Mouse (Mus musculus): ENCODE measurements around the gene 6430628N08Rik. TPM values are rescaled to one million over a fixed set of nuclear protein-coding genes. Genes with fewer than 3 reads are reported as not detected.

The 6430628N08Rik gene
- total and polyA plus RNA-seq, 3 experiments: not detected

- Histone ChIP-seq H3K27ac (ENCODE audit: insufficient read depth, low read depth) (peak overlapping the region; percentile 100), H3K27me3 (replicated peaks) (no peaks in the 10 kb centered on the region), H3K36me3 (replicated peaks in 1 of 2; ENCODE audit: control insufficient read depth in 1 of 2, insufficient read depth in 1 of 2, low read length in 1 of 2) (peaks cover 46 to 75% of the 10 kb centered on the region in 2 experiments), H3K9ac (ENCODE audit: insufficient read depth, low read depth) (peak overlapping the region; percentile 77), H3K4me1 (ENCODE audit: control insufficient read depth in 1 of 2, insufficient read depth in 2 of 2) (peaks cover 27 to 67% of the 10 kb centered on the region in 2 experiments), H3K79me2 (replicated peaks; ENCODE audit: control insufficient read depth, extremely low read depth, insufficient read depth, poor library complexity, severe bottlenecking) (peaks cover 4% of the 10 kb centered on the region), H3K4me2 (ENCODE audit: insufficient read depth, low read depth, poor library complexity, severe bottlenecking) (peak overlapping the region; percentile 69), H3K4me3 (replicated peaks in 1 of 3; ENCODE audit: low read depth in 2 of 3, low read length in 2 of 3, poor library complexity in 1 of 3) (no peak overlapping the region), H3K9me3 (replicated peaks; ENCODE audit: low read length) (peaks cover 4% of the 10 kb centered on the region)
- dilution Hi-C loops (cut with MboI; ENCODE audit: extremely low pct_ligation_motif_present, extremely low pct_unique_long_range_greater_than_20kb, low sequenced_read_pairs) (no loop called here), in situ Hi-C loops (cut with MboI; ENCODE audit: low pct_ligation_motif_present, low pct_unique_long_range_greater_than_20kb, low sequenced_read_pairs) (loop anchor here (10.0 kb wide), 1 partner anchor 63 kb away; the partner anchor contains the start of genes Atpaf1 and Tex38)
- DNase-seq (ENCODE audit: extremely low read depth): no peak
- no peak for TF ChIP-seq MXI1 (IDR thresholded peaks at IDR 0.05; ENCODE audit: low read depth, low read length)
- TF ChIP-seq USF2 (conservative IDR thresholded peaks at IDR 0.05; ENCODE audit: low read depth, low read length): no peak
- TF ChIP-seq CTCF (conservative IDR thresholded peaks at IDR 0.05 in 1 of 2, IDR thresholded peaks at IDR 0.05 in 1 of 2; ENCODE audit: low read depth in 2 of 2, low read length in 2 of 2): no peak
- no peak for TF ChIP-seq E2F4 (IDR thresholded peaks at IDR 0.05; ENCODE audit: insufficient replicate concordance, low read depth, low read length)
These were observed 42.4 kb upstream of the 6430628N08Rik start for GRCm38 (mm10) chr4:115848083-115848482.

GRCm38 (mm10) chr4:115848990-115849677 is 41.3 kb upstream of the 6430628N08Rik start:
- no peaks in the 10 kb centered on the region for H3K27me3 ChIP-seq (replicated peaks)
- H3K36me3 ChIP-seq (replicated peaks in 1 of 2; ENCODE audit: control insufficient read depth in 1 of 2, insufficient read depth in 1 of 2, low read length in 1 of 2): peaks cover 48 to 73% of the 10 kb centered on the region in 2 experiments
- TF ChIP-seq JUN (IDR thresholded peaks at IDR 0.05; ENCODE audit: insufficient read depth, low read depth, low read length) (no peak), SIN3A (IDR thresholded peaks at IDR 0.05; ENCODE audit: low read length) (no peak), MYC (IDR thresholded peaks at IDR 0.05; ENCODE audit: low read depth, low read length) (no peak), KAT2A (IDR thresholded peaks at IDR 0.05; ENCODE audit: insufficient replicate concordance, low read length) (no peak), MXI1 (IDR thresholded peaks at IDR 0.05; ENCODE audit: low read depth, low read length) (no peak), SMC3 (IDR thresholded peaks at IDR 0.05; ENCODE audit: low read depth, low read length) (no peak), MAFK (IDR thresholded peaks at IDR 0.05; ENCODE audit: insufficient replicate concordance, low read length) (no peak), RCOR1 (conservative IDR thresholded peaks at IDR 0.05; ENCODE audit: low read depth, low read length) (no peak), TBP (conservative IDR thresholded peaks at IDR 0.05; ENCODE audit: low read depth, low read length) (no peak), UBTF (IDR thresholded peaks at IDR 0.05; ENCODE audit: low read depth, low read length) (no peak), ETS1 (conservative IDR thresholded peaks at IDR 0.05; ENCODE audit: low read depth, low read length) (no peak), ZMIZ1 (IDR thresholded peaks at IDR 0.05; ENCODE audit: low read depth, low read length) (no peak), NRF1 (IDR thresholded peaks at IDR 0.05; ENCODE audit: low read depth, low read length) (no peak)
- H3K4me3 ChIP-seq (replicated peaks in 1 of 3; ENCODE audit: low read depth in 2 of 3, low read length in 2 of 3, poor library complexity in 1 of 3): peak overlapping the region in 1 of 3 experiments; percentile 19
- no peaks in the 10 kb centered on the region; the same call in none of the 2 replicates for H3K79me2 ChIP-seq (replicated peaks; ENCODE audit: control insufficient read depth, extremely low read depth, insufficient read depth, poor library complexity, severe bottlenecking)
- peaks cover 24 to 71% of the 10 kb centered on the region in 2 experiments for H3K4me1 ChIP-seq (ENCODE audit: control insufficient read depth in 1 of 2, insufficient read depth in 2 of 2)
- in situ Hi-C loops (cut with MboI; ENCODE audit: low pct_ligation_motif_present, low pct_unique_long_range_greater_than_20kb, low sequenced_read_pairs): loop anchor here (10.0 kb wide), 1 partner anchor 64 kb away; the partner anchor contains the start of genes Atpaf1 and Tex38
- dilution Hi-C loops (cut with MboI; ENCODE audit: extremely low pct_ligation_motif_present, extremely low pct_unique_long_range_greater_than_20kb, low sequenced_read_pairs): no loop called here
- H3K9ac ChIP-seq (ENCODE audit: insufficient read depth, low read depth): peak overlapping the region; percentile 77; the same call in 1 of the 2 replicates
- H3K4me2 ChIP-seq (ENCODE audit: insufficient read depth, low read depth, poor library complexity, severe bottlenecking): no peak overlapping the region
- H3K9me3 ChIP-seq (replicated peaks; ENCODE audit: low read length): peaks cover 4% of the 10 kb centered on the region
- no peak for DNase-seq (ENCODE audit: extremely low read depth)
- peak overlapping the region; percentile 47 for H3K27ac ChIP-seq (ENCODE audit: insufficient read depth, low read depth)

All from CH12.LX (cell line).